17 mouse cellular contexts compared by ENCODE assay signal in the genomic region with DNA sequence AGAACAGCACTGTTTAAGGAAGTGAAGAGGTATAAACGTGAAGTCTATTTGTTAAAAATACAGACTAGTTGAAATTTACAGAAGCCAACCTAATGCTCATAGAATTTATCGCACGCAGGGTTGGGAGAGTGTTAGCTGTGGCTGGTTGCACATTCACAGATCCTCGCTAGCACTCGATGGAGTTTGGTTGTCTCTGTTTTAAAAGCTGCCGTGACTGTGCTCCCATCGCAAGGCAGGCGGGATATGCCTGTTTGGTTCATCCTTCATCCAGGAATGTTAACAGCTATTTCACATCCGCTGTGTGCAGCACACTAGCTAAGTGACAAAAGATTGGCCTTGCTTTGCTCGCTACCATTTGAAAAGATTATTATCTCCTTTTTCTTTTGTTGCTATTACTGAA.
DNase-seq lines count a peak whose midpoint lies in the region; ATAC-seq and TF ChIP-seq lines count a peak whose summit lies in the region.
"Had no signal": no experiment of that assay in that cellular context is flagged by ENCODE, and none has a peak within 500 bp of the region (broad histone marks: within the 10 kb centered on the region; RNA-seq: fewer than 3 reads in every experiment).

No protein-coding gene starts in this region.

- no peak overlapping the region for H3K9ac ChIP-seq in kidney, postnatal 0 days (ENCODE audit: low read depth, low read length)
- H3K9ac ChIP-seq in heart, embryonic 12.5 days, result no peak overlapping the region
- H3K9ac ChIP-seq: embryonic facial prominence, embryonic 15.5 days; limb, embryonic 15.5 days had no signal

- H3K4me1 ChIP-seq in kidney, postnatal 0 days (replicated peaks; ENCODE audit: insufficient read depth, low read length), result no peaks in the 10 kb centered on the region
- no peaks in the 10 kb centered on the region for H3K4me1 ChIP-seq in heart, embryonic 12.5 days (replicated peaks)
- H3K4me1 ChIP-seq: embryonic facial prominence, embryonic 15.5 days; heart, embryonic 10.5 days; limb, embryonic 15.5 days had no signal

- no peaks in the 10 kb centered on the region for H3K27me3 ChIP-seq in kidney, postnatal 0 days (ENCODE audit: insufficient read depth, low read length)
- no peaks in the 10 kb centered on the region for H3K27me3 ChIP-seq in heart, embryonic 12.5 days (replicated peaks)
- H3K27me3 ChIP-seq: embryonic facial prominence, embryonic 15.5 days; limb, embryonic 15.5 days had no signal

- H3K27ac ChIP-seq in kidney, postnatal 0 days, result no peak overlapping the region
- peak overlapping the region; percentile 82 for H3K27ac ChIP-seq in layer of hippocampus, adult 2 months
- H3K27ac ChIP-seq in heart, embryonic 12.5 days (ENCODE audit: poor library complexity, severe bottlenecking), result no peak overlapping the region
- H3K27ac ChIP-seq: embryonic facial prominence, embryonic 15.5 days; heart, embryonic 10.5 days; limb, embryonic 15.5 days had no signal

- no peak for TF ChIP-seq POLR2A in brain, embryonic 14.5 days (IDR thresholded peaks at IDR 0.05; ENCODE audit: borderline replicate concordance, extremely low read depth, insufficient read depth, insufficient read length, poor library complexity, severe bottlenecking)

- H3K4me2 ChIP-seq in kidney, postnatal 0 days (ENCODE audit: low read length), result no peak overlapping the region
- H3K4me2 ChIP-seq in heart, embryonic 12.5 days, result no peak overlapping the region
- H3K4me2 ChIP-seq: embryonic facial prominence, embryonic 15.5 days; limb, embryonic 15.5 days had no signal

- no peaks in the 10 kb centered on the region for H3K36me3 ChIP-seq in kidney, postnatal 0 days (ENCODE audit: insufficient read depth, low read length)
- no peaks in the 10 kb centered on the region for H3K36me3 ChIP-seq in heart, embryonic 12.5 days
- H3K36me3 ChIP-seq: embryonic facial prominence, embryonic 15.5 days; heart, embryonic 10.5 days; limb, embryonic 15.5 days had no signal

- WGBS in kidney, postnatal 0 days, result 73% methylated on average over 10 of the region's 10 CpGs
- 69% methylated on average over 10 of the region's 10 CpGs for WGBS in heart, embryonic 12.5 days

- no peaks in the 10 kb centered on the region for H3K9me3 ChIP-seq in kidney, postnatal 0 days (replicated peaks; ENCODE audit: low read length)
- no peaks in the 10 kb centered on the region for H3K9me3 ChIP-seq in heart, embryonic 12.5 days (replicated peaks)
- H3K9me3 ChIP-seq: embryonic facial prominence, embryonic 15.5 days; heart, embryonic 10.5 days; limb, embryonic 15.5 days had no signal

- DNase-seq in embryo, embryonic 10 days (ENCODE audit: low spot score), result peak; percentile 29
- DNase-seq in embryo, embryonic 11 days, result no peak
- peak; percentile 3 for DNase-seq in kidney, postnatal 0 days (ENCODE audit: low spot score)
- DNase-seq in kidney, adult 9 months, result no peak
- DNase-seq in brain, embryonic 14.5 days (ENCODE audit: low read depth), result peak; percentile 61
- peak in 1 of 2 experiments; percentile 33 for DNase-seq in layer of hippocampus, adult 2 months (ENCODE audit: low spot score in 2 of 2)
- no peak for DNase-seq in right cerebral cortex, postnatal 25 days
- DNase-seq: gastrocnemius, postnatal 36 days; kidney, adult 11 months; kidney, postnatal 4 days; lung, adult 2 months; spleen, adult 18-20 months; thymus, postnatal 14 days had no signal

- no peak for TF ChIP-seq CTCF in kidney, postnatal 0 days (IDR thresholded peaks at IDR 0.05; ENCODE audit: low read depth)
- no peak for TF ChIP-seq CTCF in brain, embryonic 14.5 days (IDR thresholded peaks at IDR 0.05; ENCODE audit: borderline replicate concordance, extremely low read depth, insufficient read depth, insufficient read length)
- TF ChIP-seq CTCF in layer of hippocampus, adult 2 months (conservative IDR thresholded peaks at IDR 0.05), result no peak

- no peak overlapping the region for H3K4me3 ChIP-seq in kidney, postnatal 0 days (replicated peaks; ENCODE audit: low read depth, low read length)
- H3K4me3 ChIP-seq in layer of hippocampus, adult 2 months, result peak overlapping the region; percentile 16; the same call in 1 of the 2 replicates
- H3K4me3 ChIP-seq in heart, embryonic 12.5 days, result no peak overlapping the region
- H3K4me3 ChIP-seq: embryonic facial prominence, embryonic 15.5 days; heart, embryonic 10.5 days; limb, embryonic 15.5 days had no signal

- no peak for ATAC-seq in kidney, postnatal 0 days (replicated peaks; ENCODE audit: low FRiP score, low read depth)
- no peak for ATAC-seq in heart, embryonic 12.5 days (ENCODE audit: insufficient number of reproducible peaks, low FRiP score)

Comparison
In these comparisons a context has a peak if more than half of its experiments do, and no peak if none do; other contexts are left out.
1. DNase-seq: peak in embryo, embryonic 10 days (single experiment), kidney, postnatal 0 days (single experiment) and brain, embryonic 14.5 days (single experiment); none in embryo, embryonic 11 days (single experiment), kidney, adult 9 months (single experiment) and right cerebral cortex, postnatal 25 days (single experiment).